Mouse (Mus musculus) T-helper 17 cell (primary cell): ENCODE measurements around the gene H2-T3.
"Not testable (repeated sequence)": the region's sequence is repeated elsewhere in the genome, so short reads cannot be mapped to it uniquely, and the experiment has no call there.

Experiments used
- in situ Hi-C, 2 experiments: fragments of 300-600 bp; cut with MboI, MseI; formaldehyde crosslinking; loops; 1 replicate in 1 of 2; 2 replicates in 1 of 2; pipeline ENCODE4 v1.15.1; 2025; ENCODE audit warnings: high pct_unique_total_duplicates in 2 of 2

The H2-T3 gene

GRCm38 (mm10) chr17:36190169-36190507 is at the start of gene H2-T3:
Gene H2-T3 (minus strand): TSS chr17:36190287.
- in situ Hi-C loops, result no loop called here

GRCm38 (mm10) chr17:36237321-36237921 is 47.3 kb upstream of the H2-T3 start:
- in situ Hi-C loops, result no loop called here

GRCm38 (mm10) chr17:36235300-36235699 is 45.2 kb upstream of the H2-T3 start:
- in situ Hi-C loops, result not testable (repeated sequence)

- in situ Hi-C loops, result no loop called here
Measured at GRCm38 (mm10) chr17:36233572-36233971, 43.5 kb upstream of the H2-T3 start.

- in situ Hi-C loops, result no loop called here
Measured at GRCm38 (mm10) chr17:36231318-36231717, 41.2 kb upstream of the H2-T3 start.

- in situ Hi-C loops, result no loop called here
Measured at GRCm38 (mm10) chr17:36229046-36229445, 39.0 kb upstream of the H2-T3 start.

- in situ Hi-C loops, result no loop called here
Measured at GRCm38 (mm10) chr17:36226921-36227320, 36.8 kb upstream of the H2-T3 start.

- in situ Hi-C loops, result no loop called here
Measured at GRCm38 (mm10) chr17:36225231-36225824, 35.2 kb upstream of the H2-T3 start.

GRCm38 (mm10) chr17:36224451-36224850 is 34.4 kb upstream of the H2-T3 start:
- in situ Hi-C loops, result no loop called here

- in situ Hi-C loops, result no loop called here
Measured at GRCm38 (mm10) chr17:36218594-36219155, 28.6 kb upstream of the H2-T3 start.

- in situ Hi-C loops, result no loop called here
Measured at GRCm38 (mm10) chr17:36215586-36215985, 25.5 kb upstream of the H2-T3 start.

- in situ Hi-C loops, result loop anchor here (5.0 to 10.0 kb wide), 2 partner anchors 50 to 58 kb away; partner anchors contain the start of gene Rpp21 (in 1 of the 2)
Measured at GRCm38 (mm10) chr17:36206846-36207245, 16.8 kb upstream of the H2-T3 start.

GRCm38 (mm10) chr17:36205862-36206261 is 15.8 kb upstream of the H2-T3 start:
- in situ Hi-C loops, result loop anchor here (5.0 to 10.0 kb wide), 2 partner anchors 51 to 59 kb away; partner anchors contain the start of gene Rpp21 (in 1 of the 2)

GRCm38 (mm10) chr17:36205456-36205855 is 15.4 kb upstream of the H2-T3 start:
- in situ Hi-C loops, result loop anchor here (5.0 to 10.0 kb wide), 2 partner anchors 52 to 59 kb away; partner anchors contain the start of gene Rpp21 (in 1 of the 2)

GRCm38 (mm10) chr17:36201851-36202250 is 11.8 kb upstream of the H2-T3 start:
- in situ Hi-C loops, result loop anchor here in 1 of 2 experiments (10.0 kb wide), 1 partner anchor 63 kb away; no protein-coding TSS in a partner anchor

- in situ Hi-C loops, result loop anchor here in 1 of 2 experiments (5.0 kb wide), 1 partner anchor 116 kb away; no protein-coding TSS in a partner anchor
Measured at GRCm38 (mm10) chr17:36198317-36198716, 8.2 kb upstream of the H2-T3 start.

- in situ Hi-C loops, result no loop called here
Measured at GRCm38 (mm10) chr17:36194471-36194870, 4.4 kb upstream of the H2-T3 start.

GRCm38 (mm10) chr17:36193546-36194141 is 3.6 kb upstream of the H2-T3 start:
- in situ Hi-C loops, result no loop called here

GRCm38 (mm10) chr17:36192371-36192770 is 2.3 kb upstream of the H2-T3 start:
- in situ Hi-C loops, result no loop called here

GRCm38 (mm10) chr17:36189491-36190168 is 457 bp downstream of the H2-T3 start:
- in situ Hi-C loops, result no loop called here

GRCm38 (mm10) chr17:36187540-36187939 is 2.5 kb downstream of the H2-T3 start:
- in situ Hi-C loops, result no loop called here

- in situ Hi-C loops, result no loop called here
Measured at GRCm38 (mm10) chr17:36182212-36182611, 7.9 kb downstream of the H2-T3 start.
